Mouse (Mus musculus) embryo, embryonic 11.5 days (tissue): Measurements from ENCODE around the gene Sae1.
"Not testable (repeated sequence)": the region's sequence is repeated elsewhere in the genome, so short reads cannot be mapped to it uniquely, and the experiment has no call there.

Experiments
- DNase-seq: peaks from one replicate; pipeline ENCODE4 v3.0.0-alpha.2; 2012; ENCODE audit warnings: low read depth, low spot score

The Sae1 gene

DNA sequence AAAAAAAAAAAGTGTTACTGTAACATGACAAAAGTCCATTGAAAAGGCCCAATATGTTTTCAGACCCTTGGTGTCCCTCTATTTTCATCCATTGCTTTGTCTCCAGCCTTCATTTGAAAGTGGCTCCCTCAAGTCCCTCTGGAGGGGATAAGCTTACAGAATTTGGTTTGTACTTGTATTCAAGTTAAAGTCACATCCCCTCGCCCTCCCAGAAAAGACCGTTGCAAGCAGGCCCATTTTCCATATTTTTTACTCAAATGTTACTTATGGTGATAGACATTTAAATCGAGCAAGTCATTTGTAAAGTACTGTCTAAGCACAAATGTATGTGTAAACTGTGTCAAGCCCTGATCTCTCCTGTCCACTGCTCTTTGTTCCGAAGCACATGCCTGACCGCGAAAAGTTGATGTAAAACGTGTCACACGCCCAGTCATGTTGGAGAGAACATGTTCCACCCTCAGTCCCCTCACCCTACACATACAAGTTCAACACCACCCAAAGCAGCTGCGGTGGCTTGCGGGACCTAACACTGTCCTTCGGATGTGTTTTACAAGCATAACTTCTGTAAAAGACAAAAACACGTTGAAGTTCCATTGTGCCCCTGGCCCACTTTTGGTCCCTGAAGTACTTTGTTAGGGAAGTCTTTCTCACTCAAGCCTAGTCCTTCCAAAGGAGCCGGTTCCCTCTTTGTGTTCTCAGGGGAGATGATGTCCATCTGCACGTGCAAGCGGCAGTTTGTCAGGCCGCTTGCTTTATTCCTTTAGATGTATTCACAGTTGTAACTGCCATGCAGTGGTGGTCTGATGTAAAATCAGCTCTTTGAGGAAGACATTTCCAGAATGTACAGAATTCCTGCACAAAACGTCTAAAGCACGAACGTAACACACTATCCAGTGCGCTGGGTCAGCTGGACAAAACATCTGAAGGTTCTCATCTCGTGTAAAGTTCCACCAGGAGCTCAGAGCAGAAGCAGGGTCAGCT is 15.7 kb upstream of the Sae1 start:
- no peak for DNase-seq

DNA sequence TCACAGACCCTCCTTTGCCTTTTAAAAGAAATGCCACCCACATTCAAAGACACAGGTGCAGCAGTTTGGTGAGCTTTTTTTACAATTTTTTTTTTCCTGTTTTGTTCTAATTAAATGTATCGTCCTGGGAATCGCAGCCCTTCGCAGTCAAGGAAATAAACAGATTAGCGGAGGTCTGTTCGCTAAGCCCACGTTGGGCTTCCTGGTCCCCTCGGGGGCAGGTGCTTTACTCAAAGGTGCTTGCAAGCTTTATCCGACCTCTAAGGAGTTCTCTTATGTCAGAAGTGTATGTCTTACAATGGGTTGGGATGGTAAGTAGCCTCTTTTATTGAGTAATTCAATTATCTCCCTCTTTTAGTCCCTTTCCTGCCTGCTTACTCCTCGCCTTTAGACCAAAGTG is 14.8 kb upstream of the Sae1 start:
- DNase-seq: no peak

GRCm38 (mm10) chr7:16401991-16402431 is 14.4 kb upstream of the Sae1 start:
- no peak for DNase-seq

GRCm38 (mm10) chr7:16400689-16401611 is 13.3 kb upstream of the Sae1 start, which contains the start of gene Zc3h4:
Gene Zc3h4, plus strand, starts transcription at chr7:16400910.
- peak; percentile 80 for DNase-seq

DNA sequence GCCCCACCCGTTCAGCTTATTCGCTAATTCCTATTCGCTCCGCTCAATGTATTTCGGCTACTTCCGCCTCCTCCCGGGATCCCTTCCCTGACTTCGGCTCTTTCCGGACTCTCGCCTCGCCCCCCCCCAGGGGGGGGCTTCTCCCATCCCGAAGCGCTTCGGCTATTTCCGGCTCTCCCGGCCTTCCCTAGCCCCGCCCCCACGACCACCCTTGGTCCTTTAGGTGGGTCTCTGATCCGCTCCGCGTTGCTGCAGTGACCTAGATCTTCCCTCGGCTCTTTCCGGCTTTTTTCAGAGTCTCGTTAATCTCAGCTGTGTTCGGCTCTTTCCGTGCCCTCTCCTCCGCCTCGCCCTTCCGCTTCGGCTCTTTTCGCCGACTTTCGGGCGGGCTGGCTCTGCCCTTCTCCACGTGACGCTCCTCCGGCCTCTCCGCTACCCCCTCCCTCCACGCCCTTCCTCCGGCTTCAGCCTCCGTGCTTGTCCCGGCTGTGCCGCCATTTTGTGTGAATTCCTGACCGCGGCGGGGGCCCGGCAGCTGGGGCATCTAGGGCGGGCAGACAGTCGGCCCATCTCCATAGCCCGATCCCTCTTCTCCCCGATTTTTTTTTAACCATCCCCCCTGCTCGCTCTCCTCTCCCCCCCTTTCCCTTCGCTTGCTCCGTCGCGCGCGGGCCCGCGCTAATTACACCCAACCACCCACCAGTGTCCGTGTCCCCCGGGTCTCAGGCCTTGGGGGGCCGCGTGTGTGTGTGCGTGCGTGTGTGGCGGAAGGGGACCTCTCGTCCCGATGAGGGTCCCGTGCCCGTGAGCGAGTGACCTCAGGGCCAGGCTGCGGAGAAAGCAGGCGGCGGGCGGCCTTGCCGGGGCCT is 12.4 kb upstream of the Sae1 start:
- DNase-seq: peak; percentile 97

DNA sequence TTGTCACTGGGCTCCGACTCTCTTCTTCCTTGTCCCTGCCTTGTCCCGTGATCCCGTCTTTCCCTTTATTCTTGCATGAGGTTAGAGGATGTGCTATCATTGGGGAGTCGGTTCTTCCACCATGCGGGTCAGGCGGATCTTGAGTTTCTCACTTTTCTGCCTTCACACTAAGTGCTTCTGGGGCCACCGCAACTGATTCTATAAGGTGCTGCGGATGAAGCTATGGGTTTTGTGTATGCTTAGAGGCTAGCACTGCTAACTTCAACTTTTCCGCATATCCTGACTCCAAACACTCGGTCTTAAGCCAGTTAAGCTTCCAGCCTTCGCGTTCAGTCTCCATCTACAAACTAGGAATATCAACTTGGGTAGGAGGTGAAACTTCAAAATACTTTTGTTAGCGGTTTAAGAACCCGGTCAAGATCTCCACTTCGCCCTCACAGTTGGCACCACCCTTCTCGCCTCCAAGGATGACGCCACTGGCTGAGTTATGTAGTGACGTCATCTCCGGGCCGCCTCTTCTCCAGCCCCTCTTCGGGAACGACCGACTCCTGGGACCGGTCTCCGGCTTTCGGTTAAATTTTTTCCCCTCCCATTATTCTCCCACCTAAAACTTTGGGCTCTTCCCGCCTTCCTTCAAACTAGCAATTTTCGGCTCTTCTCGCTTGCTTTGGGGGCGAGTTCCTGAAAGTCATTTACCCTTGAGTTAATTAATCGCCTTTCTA is 11.7 kb upstream of the Sae1 start:
- peak; percentile 90 for DNase-seq

DNA sequence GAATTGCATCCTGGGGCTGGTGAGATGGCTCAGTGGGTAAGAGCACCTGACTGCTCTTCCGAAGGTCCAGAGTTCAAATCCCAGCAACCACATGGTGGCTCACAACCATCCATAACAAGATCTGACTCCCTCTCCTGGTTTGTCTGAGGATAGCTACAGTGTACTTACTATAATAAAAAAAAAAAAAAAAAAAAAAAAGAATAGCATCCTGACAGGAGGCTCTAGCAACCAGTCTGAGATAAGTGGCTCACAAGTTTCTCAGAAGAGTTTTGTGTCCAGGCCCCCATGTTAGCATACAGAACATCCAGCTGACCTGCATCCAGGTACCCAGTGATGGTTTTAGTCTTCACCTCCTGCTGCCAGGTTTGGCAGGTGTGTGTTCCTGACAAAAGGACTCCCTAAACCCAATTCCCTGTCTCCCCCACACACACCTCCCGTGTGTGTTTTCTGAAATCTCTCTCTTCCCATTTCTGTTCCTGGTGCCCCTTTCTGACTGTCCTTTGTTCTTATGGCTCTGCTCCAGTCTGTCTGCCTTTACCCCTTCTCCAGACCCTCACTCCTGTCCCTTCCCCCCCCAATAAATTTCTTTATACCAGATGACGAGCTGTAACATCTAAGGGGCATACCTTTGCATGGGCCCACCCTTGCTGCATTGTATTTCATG is 10.9 kb upstream of the Sae1 start:
- no peak for DNase-seq

DNA sequence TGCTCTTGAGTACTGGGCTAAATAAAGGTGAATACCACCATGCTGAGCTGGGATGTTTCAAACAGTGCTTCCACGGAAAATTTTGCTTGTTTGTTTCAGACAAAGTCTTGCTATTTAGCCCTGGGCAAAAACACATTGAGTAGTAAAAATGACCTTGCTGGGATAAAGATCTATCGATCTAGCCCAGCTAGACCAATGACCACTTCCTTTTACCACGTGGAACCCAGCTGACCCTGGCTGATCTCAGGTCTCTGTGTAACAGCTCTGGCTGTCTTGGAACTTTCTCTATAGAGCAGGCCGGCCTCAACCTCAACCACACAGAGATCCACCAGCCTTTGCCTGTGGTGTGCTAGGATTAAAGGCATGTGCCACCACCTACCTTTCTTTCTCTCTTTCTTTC is 9.9 kb upstream of the Sae1 start:
- DNase-seq: no peak

- DNase-seq: no peak
Measured at GRCm38 (mm10) chr7:16395944-16396343, 8.3 kb upstream of the Sae1 start.

- no peak for DNase-seq
Measured at GRCm38 (mm10) chr7:16392923-16393322, 5.3 kb upstream of the Sae1 start.

GRCm38 (mm10) chr7:16389942-16390341 is 2.3 kb upstream of the Sae1 start:
- not testable (repeated sequence) for DNase-seq

GRCm38 (mm10) chr7:16376505-16376904 is 11.1 kb downstream of the Sae1 start:
- DNase-seq: peak; percentile 19

- DNase-seq: no peak
Measured at GRCm38 (mm10) chr7:16374989-16375388, 12.6 kb downstream of the Sae1 start.

DNA sequence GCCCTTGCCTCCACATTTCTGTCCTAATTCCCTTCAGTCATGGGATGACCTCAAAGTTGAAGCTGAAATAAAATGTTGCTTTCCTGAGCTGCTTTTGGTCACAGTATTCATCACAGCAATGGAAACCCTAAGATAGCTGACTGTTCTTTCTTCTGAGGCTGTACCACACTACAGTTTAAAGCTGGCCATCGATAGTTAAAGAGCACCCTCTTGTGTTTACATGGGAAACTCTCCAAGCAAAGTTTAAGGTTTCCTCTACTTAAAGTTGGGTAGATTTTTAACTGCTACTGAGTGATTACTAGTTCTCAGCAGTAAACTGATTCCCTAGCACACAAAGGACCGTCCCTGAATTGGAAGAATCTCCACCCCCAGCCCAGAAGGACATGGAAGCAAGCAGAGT is 13.9 kb downstream of the Sae1 start:
- no peak for DNase-seq

- DNase-seq: no peak
Measured at GRCm38 (mm10) chr7:16370596-16370995, 17.0 kb downstream of the Sae1 start.

DNA sequence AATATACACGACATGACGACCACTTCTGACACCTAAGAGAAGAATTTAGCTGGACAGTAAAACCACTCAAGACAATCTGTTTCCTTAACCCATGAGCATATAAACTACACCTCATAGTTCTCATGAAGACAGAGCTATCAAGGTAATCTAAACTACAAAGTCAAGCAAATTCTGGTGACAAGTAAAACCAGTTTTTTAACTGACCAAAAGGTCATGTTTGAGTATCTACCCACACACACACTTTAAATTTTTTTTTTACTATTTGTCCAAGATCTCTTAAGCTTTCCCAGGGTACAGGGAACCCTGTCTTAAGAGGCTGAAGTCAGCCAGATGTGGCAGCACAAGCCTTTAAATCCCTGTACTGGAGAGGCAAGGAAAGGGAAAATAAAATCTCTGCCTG is 18.8 kb downstream of the Sae1 start:
- no peak for DNase-seq

DNA sequence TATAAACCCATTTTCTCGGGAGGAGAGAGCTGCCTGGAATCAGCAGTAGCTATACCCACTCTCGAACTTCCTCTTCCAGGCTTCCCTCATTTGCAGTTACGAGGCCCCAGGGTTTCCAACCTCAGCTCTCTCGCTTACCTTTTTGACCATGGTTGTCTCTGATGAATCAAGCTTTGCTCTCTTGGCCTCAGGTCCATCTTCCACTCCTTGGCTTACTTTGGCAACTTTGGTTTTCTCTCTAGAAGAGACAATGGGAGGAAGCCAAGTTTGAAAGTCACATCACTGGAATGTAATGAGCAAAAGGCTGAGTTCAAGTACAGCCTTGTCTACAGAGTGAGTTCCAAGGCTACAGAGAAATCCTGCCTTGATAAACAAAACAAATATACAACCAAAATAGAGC is 20.9 kb downstream of the Sae1 start:
- DNase-seq: no peak

DNA sequence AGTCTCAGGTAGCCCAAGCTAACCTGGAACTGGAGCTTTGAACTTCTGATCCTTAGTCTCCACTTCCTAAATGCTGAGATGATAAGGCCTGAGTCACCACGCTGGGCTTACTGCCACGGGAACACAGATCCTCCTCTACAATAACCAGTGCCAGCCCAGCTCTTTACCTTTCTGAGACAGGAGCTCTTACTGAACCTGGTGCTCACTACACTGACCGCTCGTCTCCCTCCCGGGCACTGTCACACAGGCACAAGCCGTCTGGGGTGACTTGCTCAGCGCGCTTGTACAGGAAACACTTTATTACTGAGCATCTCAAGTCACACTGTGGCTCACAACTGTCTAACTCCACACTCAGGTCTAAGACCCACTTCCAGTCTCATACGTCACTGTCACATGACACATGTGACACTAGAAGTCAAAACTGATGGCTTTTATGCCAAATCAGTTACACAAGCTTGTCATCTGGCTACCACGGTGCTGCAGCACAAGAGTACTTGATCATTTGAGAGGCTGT is 21.4 kb downstream of the Sae1 start:
- no peak for DNase-seq

GRCm38 (mm10) chr7:16364901-16365500 is 22.6 kb downstream of the Sae1 start:
- peak; percentile 39 for DNase-seq
